Mouse (Mus musculus): Measurements from ENCODE around the gene Mon2. TPM values are rescaled to one million over a fixed set of nuclear protein-coding genes. Genes with fewer than 3 reads are reported as not detected.

Gene Mon2
- polyA plus RNA-seq, 1 experiment from 2014 or later, result 32.3 TPM

DNA sequence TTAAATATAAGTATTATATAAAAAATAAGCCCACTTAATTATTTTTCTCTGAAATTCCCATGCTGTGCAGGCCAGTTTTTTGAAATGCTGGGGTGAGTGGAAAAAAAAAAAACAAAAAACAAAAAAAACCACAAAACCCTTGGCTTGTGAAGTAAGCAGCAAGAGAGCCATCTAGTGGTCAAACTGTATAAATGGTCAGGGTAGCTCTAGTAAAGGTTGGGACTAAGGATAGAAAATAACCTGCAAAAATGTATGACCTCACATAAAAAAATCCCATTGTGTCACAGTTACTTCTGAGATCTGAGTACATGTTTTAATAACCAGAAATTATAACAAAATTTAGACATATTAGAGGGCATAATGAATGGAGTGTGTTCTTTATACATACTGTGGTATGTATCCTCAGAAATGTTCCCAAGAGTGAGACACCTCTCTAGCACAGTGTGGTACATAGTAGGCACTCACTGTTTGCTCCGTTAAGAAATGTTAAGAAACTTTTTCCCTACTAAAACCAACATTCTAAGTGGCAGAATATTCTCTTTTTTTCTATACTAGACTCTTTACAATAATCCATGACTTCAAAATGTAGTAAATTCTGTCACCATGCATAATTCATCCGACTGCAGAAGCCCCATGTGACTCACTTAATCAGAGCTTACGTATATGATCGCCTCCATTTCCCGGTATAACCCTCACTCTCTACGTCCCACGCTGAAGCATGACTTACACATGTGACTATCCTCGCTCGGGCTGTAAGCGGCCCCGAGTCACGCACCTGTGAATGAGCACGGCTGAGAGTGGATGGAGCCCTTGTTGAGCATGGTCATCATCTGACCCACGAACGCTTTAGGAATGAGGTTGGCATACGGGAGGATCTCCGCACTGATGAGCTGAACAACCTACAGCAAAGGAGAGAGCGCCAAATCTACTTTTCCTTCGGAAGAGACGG is 70.8 kb downstream of the Mon2 start:
- Histone ChIP-seq H3K27me3 (ENCODE audit: control insufficient read depth, insufficient read depth, low read length) (no peaks in the 10 kb centered on the region), H3K27ac (replicated peaks in 1 of 2; ENCODE audit: control insufficient read depth in 1 of 2, insufficient read depth in 1 of 2, low read depth in 2 of 2, low read length in 2 of 2) (no peak overlapping the region), H3K4me2 (ENCODE audit: low read length) (no peak overlapping the region), H3K4me3 (ENCODE audit: control insufficient read depth in 1 of 2, insufficient read depth in 1 of 2, low read depth in 1 of 2, low read length in 2 of 2) (no peak overlapping the region), H3K9ac (ENCODE audit: low read length) (no peak overlapping the region), H3K4me1 (ENCODE audit: control insufficient read depth in 2 of 2, insufficient read depth in 2 of 2, low read length in 2 of 2) (no peaks in the 10 kb centered on the region), H3K9me3 (ENCODE audit: control insufficient read depth, low read length) (no peaks in the 10 kb centered on the region), H3K36me3 (ENCODE audit: control insufficient read depth, insufficient read depth, low read length) (peaks cover 86% of the 10 kb centered on the region)
- no peak for ATAC-seq (ENCODE audit: insufficient number of reproducible peaks, insufficient read depth, low FRiP score, low read depth)
- 88% methylated on average over 20 of the region's 20 CpGs for WGBS

DNA sequence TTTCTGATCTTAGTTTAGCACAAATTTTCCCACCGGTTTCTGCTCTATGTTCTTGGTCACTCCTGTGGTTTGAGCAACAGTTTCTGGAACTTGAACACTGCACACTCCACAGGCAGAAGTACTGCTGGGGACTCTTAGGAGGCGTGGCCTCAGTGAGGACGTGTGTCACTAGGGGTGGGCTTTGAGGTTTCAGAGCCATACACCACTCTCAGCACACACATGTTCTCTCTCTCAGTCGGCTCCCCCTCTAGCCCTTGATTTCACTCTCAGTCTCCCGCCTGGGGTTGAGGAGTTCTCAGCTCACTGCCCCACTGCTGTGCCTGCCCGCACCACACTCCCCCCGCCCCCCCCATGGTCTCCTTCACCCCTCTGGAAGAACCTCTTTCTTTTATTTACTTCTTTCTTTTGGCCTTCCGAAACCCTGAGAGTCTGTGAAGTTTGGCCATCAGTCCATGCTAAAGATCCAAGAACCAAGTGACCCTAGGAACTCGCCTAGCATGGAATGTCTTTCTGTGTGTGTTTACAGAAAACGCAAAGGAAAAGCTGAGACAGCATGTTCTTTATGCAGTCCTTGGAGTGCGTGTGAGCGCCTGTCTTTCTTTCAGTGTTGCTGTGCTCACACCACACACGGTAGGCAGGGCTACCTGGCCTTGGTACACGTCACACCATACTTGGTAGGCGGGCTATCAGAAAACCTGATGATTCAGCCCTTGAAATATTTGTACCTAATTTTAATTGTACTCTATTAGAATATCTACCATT is 71.6 kb downstream of the Mon2 start:
- ATAC-seq (ENCODE audit: insufficient number of reproducible peaks, insufficient read depth, low FRiP score, low read depth), result no peak
- Histone ChIP-seq H3K27ac (replicated peaks in 1 of 2; ENCODE audit: control insufficient read depth in 1 of 2, insufficient read depth in 1 of 2, low read depth in 2 of 2, low read length in 2 of 2) (no peak overlapping the region), H3K27me3 (ENCODE audit: control insufficient read depth, insufficient read depth, low read length) (no peaks in the 10 kb centered on the region)

DNA sequence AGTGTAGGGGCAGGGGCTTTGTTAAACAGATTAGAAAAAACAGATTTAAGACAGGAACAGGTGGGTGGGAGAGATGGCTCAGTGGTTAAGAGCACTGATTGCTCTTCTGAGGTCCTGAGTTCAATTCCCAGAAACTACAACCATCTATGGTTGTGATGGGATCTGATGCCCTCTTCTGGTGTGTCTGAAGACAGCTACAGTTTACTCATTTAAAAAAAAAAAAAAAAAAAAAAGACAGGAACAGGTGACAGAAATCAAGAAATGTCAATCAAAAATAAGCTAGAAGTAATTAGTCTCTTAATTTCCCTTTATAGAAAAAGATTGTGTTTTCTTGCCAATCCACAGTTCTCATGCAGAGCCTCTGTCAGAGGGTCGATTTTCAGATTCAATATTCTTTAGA is 74.3 kb downstream of the Mon2 start:
- peaks cover 86% of the 10 kb centered on the region for H3K36me3 ChIP-seq (ENCODE audit: control insufficient read depth, insufficient read depth, low read length)
- WGBS, result 73% methylated on average over 1 of the region's 1 CpGs
- no peak for ATAC-seq (ENCODE audit: insufficient number of reproducible peaks, insufficient read depth, low FRiP score, low read depth)

More for the DNA sequence above, 71.6 kb downstream of the Mon2 start:
- Histone ChIP-seq H3K36me3 (ENCODE audit: control insufficient read depth, insufficient read depth, low read length) (peaks cover 85% of the 10 kb centered on the region), H3K4me2 (ENCODE audit: low read length) (no peak overlapping the region), H3K4me3 (ENCODE audit: control insufficient read depth in 1 of 2, insufficient read depth in 1 of 2, low read depth in 1 of 2, low read length in 2 of 2) (no peak overlapping the region), H3K9ac (ENCODE audit: low read length) (no peak overlapping the region), H3K9me3 (ENCODE audit: control insufficient read depth, low read length) (no peaks in the 10 kb centered on the region), H3K4me1 (ENCODE audit: control insufficient read depth in 2 of 2, insufficient read depth in 2 of 2, low read length in 2 of 2) (no peaks in the 10 kb centered on the region)
- 80% methylated on average over 15 of the region's 15 CpGs for WGBS

DNA sequence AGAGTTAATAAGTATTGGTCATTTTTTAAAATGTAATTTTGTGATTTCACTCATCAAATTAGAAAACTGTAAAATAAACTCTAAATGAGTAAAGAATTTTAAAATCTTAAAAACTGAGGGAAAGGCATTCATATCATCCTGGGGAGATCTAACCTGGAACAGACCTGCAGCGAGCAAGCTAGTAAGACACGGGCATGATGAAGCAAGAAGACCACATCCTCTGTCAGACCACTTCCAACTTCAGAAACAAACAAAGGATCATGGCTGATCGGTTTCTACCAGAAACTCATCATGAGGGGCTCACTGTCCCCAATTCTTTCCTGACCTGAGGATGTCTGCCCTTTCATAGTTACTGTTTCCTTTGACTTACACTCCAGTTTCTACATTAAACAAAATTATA is 74.9 kb downstream of the Mon2 start:
- peaks cover 87% of the 10 kb centered on the region for H3K36me3 ChIP-seq (ENCODE audit: control insufficient read depth, insufficient read depth, low read length)
- no peaks in the 10 kb centered on the region for H3K27me3 ChIP-seq (ENCODE audit: control insufficient read depth, insufficient read depth, low read length)
- no peak overlapping the region for H3K9ac ChIP-seq (ENCODE audit: low read length)
- ATAC-seq (ENCODE audit: insufficient number of reproducible peaks, insufficient read depth, low FRiP score, low read depth), result no peak
- no peak overlapping the region for H3K4me2 ChIP-seq (ENCODE audit: low read length)
- 88% methylated on average over 3 of the region's 3 CpGs for WGBS
- H3K27ac ChIP-seq (replicated peaks in 1 of 2; ENCODE audit: control insufficient read depth in 1 of 2, insufficient read depth in 1 of 2, low read depth in 2 of 2, low read length in 2 of 2), result no peak overlapping the region
- H3K4me3 ChIP-seq (ENCODE audit: control insufficient read depth in 1 of 2, insufficient read depth in 1 of 2, low read depth in 1 of 2, low read length in 2 of 2), result no peak overlapping the region
- H3K4me1 ChIP-seq (ENCODE audit: control insufficient read depth in 2 of 2, insufficient read depth in 2 of 2, low read length in 2 of 2), result no peaks in the 10 kb centered on the region
- H3K9me3 ChIP-seq (ENCODE audit: control insufficient read depth, low read length), result no peaks in the 10 kb centered on the region

More for the DNA sequence above, 74.3 kb downstream of the Mon2 start:
- H3K4me1 ChIP-seq (ENCODE audit: control insufficient read depth in 2 of 2, insufficient read depth in 2 of 2, low read length in 2 of 2), result no peaks in the 10 kb centered on the region
- no peaks in the 10 kb centered on the region for H3K9me3 ChIP-seq (ENCODE audit: control insufficient read depth, low read length)
- no peak overlapping the region for H3K4me3 ChIP-seq (ENCODE audit: control insufficient read depth in 1 of 2, insufficient read depth in 1 of 2, low read depth in 1 of 2, low read length in 2 of 2)
- no peak overlapping the region for H3K4me2 ChIP-seq (ENCODE audit: low read length)
- H3K27ac ChIP-seq (replicated peaks in 1 of 2; ENCODE audit: control insufficient read depth in 1 of 2, insufficient read depth in 1 of 2, low read depth in 2 of 2, low read length in 2 of 2), result no peak overlapping the region
- no peaks in the 10 kb centered on the region for H3K27me3 ChIP-seq (ENCODE audit: control insufficient read depth, insufficient read depth, low read length)
- no peak overlapping the region for H3K9ac ChIP-seq (ENCODE audit: low read length)

DNA sequence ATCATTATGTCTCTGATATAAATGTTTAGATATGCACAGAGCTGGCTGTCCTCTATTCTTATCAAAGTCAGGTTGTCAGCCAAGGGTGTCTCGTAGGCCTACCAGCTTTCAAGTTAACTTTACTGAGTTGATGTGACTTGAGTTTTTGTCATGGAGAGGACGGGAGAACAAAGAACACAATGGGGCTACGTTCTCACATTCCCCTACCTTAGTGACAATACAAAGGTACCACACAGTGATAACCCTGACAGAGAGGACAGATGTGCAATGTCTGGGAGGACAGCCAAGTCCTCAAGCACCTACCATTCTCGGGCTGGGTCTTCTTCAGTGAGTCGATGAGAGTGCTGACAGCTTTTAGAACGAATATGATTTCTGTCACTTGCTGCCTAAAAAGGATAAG is 76.9 kb downstream of the Mon2 start:
- no peak overlapping the region for H3K27ac ChIP-seq (replicated peaks in 1 of 2; ENCODE audit: control insufficient read depth in 1 of 2, insufficient read depth in 1 of 2, low read depth in 2 of 2, low read length in 2 of 2)
- no peak overlapping the region for H3K9ac ChIP-seq (ENCODE audit: low read length)
- no peak overlapping the region for H3K4me2 ChIP-seq (ENCODE audit: low read length)
- H3K27me3 ChIP-seq (ENCODE audit: control insufficient read depth, insufficient read depth, low read length), result no peaks in the 10 kb centered on the region
- no peak for ATAC-seq (ENCODE audit: insufficient number of reproducible peaks, insufficient read depth, low FRiP score, low read depth)
- WGBS, result 37% methylated on average over 6 of the region's 6 CpGs
- H3K36me3 ChIP-seq (ENCODE audit: control insufficient read depth, insufficient read depth, low read length), result peaks cover 93% of the 10 kb centered on the region
- H3K4me3 ChIP-seq (ENCODE audit: control insufficient read depth in 1 of 2, insufficient read depth in 1 of 2, low read depth in 1 of 2, low read length in 2 of 2), result no peak overlapping the region
- H3K9me3 ChIP-seq (ENCODE audit: control insufficient read depth, low read length), result no peaks in the 10 kb centered on the region
- no peaks in the 10 kb centered on the region for H3K4me1 ChIP-seq (ENCODE audit: control insufficient read depth in 2 of 2, insufficient read depth in 2 of 2, low read length in 2 of 2)

DNA sequence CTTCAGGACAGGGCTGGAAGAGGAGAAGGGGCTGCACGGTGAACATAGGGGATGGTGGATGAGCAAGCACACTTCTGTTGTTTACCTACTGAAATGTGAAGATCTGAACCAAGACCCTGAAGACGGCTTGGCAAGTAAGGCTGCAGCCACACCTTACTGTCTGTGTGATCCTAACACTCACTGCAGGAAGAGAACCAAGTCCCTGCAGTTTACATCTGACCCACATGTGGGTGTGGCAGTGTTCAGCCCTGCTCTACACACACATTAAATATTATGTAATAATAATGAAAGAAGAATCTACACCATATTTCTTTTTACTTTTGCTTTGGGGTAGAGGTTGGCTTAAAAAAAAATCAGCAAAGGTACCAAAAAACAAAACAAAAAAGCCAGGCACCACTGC is 78.5 kb downstream of the Mon2 start:
- no peaks in the 10 kb centered on the region for H3K4me1 ChIP-seq (ENCODE audit: control insufficient read depth in 2 of 2, insufficient read depth in 2 of 2, low read length in 2 of 2)
- no peak overlapping the region for H3K4me3 ChIP-seq (ENCODE audit: control insufficient read depth in 1 of 2, insufficient read depth in 1 of 2, low read depth in 1 of 2, low read length in 2 of 2)
- no peak overlapping the region for H3K4me2 ChIP-seq (ENCODE audit: low read length)
- H3K9me3 ChIP-seq (ENCODE audit: control insufficient read depth, low read length), result no peaks in the 10 kb centered on the region
- no peak for ATAC-seq (ENCODE audit: insufficient number of reproducible peaks, insufficient read depth, low FRiP score, low read depth)
- peaks cover 88% of the 10 kb centered on the region for H3K36me3 ChIP-seq (ENCODE audit: control insufficient read depth, insufficient read depth, low read length)
- H3K9ac ChIP-seq (ENCODE audit: low read length), result no peak overlapping the region
- WGBS, result 95% methylated on average over 2 of the region's 2 CpGs
- no peak overlapping the region for H3K27ac ChIP-seq (replicated peaks in 1 of 2; ENCODE audit: control insufficient read depth in 1 of 2, insufficient read depth in 1 of 2, low read depth in 2 of 2, low read length in 2 of 2)
- H3K27me3 ChIP-seq (ENCODE audit: control insufficient read depth, insufficient read depth, low read length), result no peaks in the 10 kb centered on the region

DNA sequence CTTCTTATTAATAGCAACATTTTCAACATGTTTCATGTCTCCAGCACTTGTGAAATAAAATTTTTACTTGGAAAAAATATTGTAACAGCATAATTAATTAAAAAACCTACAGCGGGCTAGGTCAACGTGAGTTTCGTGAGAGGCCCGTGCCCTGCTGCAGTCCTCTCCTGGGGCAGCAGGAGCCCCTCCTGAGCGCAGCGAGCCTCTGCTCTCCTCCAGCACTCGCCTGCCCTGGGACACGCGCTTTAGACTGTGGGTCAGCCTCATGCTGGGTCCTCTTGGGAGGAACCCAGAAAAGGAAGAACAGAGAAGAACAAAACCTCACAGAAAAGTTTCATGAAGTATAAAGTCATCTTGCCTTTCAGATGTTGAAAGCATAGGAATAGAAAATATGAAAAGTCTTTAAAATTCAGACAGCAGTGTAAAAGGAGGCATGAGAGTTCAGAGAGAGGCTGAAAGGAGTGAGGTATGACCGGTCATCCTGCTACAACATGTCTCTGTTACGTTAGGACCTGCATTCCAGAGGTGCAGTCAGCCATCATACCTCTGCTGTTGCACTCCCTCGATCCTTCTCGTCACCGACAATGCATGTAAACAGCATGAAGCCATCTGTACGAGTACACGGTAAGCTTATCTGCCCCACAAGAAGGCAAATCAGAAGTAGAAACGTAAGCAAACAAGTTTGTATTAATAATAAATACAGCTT is 81.8 kb downstream of the Mon2 start:
- Histone ChIP-seq H3K4me1 (ENCODE audit: control insufficient read depth in 2 of 2, insufficient read depth in 2 of 2, low read length in 2 of 2) (peaks cover 12 to 24% of the 10 kb centered on the region in 2 experiments), H3K27ac (replicated peaks in 1 of 2; ENCODE audit: control insufficient read depth in 1 of 2, insufficient read depth in 1 of 2, low read depth in 2 of 2, low read length in 2 of 2) (no peak overlapping the region), H3K4me2 (ENCODE audit: low read length) (no peak overlapping the region), H3K9me3 (ENCODE audit: control insufficient read depth, low read length) (no peaks in the 10 kb centered on the region), H3K9ac (ENCODE audit: low read length) (no peak overlapping the region), H3K36me3 (ENCODE audit: control insufficient read depth, insufficient read depth, low read length) (peaks cover 67% of the 10 kb centered on the region), H3K27me3 (ENCODE audit: control insufficient read depth, insufficient read depth, low read length) (no peaks in the 10 kb centered on the region), H3K4me3 (ENCODE audit: control insufficient read depth in 1 of 2, insufficient read depth in 1 of 2, low read depth in 1 of 2, low read length in 2 of 2) (no peak overlapping the region)
- no peak for ATAC-seq (ENCODE audit: insufficient number of reproducible peaks, insufficient read depth, low FRiP score, low read depth)
- 80% methylated on average over 17 of the region's 17 CpGs for WGBS

All from heart, embryonic 14.5 days (tissue).